Mouse (Mus musculus) midbrain, embryonic 16.5 days (tissue): ENCODE results near the gene Clec4a2. TPM values are rescaled to one million over a fixed set of nuclear protein-coding genes. Genes with fewer than 3 reads are reported as not detected.
"Not testable (repeated sequence)": the region's sequence is repeated elsewhere in the genome, so short reads cannot be mapped to it uniquely, and the experiment has no call there.

Experiments used
- ATAC-seq: fragments of 200-750 bp; cut with Nextera tagmentation; 2 replicates; pipeline ENCODE4 v1.8.0; 2017; ENCODE audit warnings: moderate TSS enrichment
- H3K27ac ChIP-seq: fragments of 300-500 bp; sonication (generic); 2 replicates; pipeline ENCODE4 v1.5.1; 2014; ENCODE audit warnings: mild to moderate bottlenecking, low read length, mixed read lengths
- H3K27me3 ChIP-seq: fragments of 300-500 bp; sonication (generic); 2 replicates; pipeline ENCODE4 v1.6.1; 2014; ENCODE audit warnings: low read depth, low read length, mixed read lengths; ENCODE audit not compliant: control insufficient read depth, insufficient read depth
- H3K36me3 ChIP-seq: fragments of 300-500 bp; sonication (generic); 2 replicates; pipeline ENCODE4 v1.6.1; 2014; ENCODE audit warnings: mild to moderate bottlenecking, low read length, moderate library complexity, mixed read lengths; ENCODE audit not compliant: control insufficient read depth, insufficient read depth
- H3K4me1 ChIP-seq: fragments of 300-500 bp; sonication (generic); 2 replicates; pipeline ENCODE4 v1.6.1; 2014; ENCODE audit warnings: mild to moderate bottlenecking, low read length, mixed read lengths; ENCODE audit not compliant: control insufficient read depth, insufficient read depth
- H3K4me2 ChIP-seq: fragments of 300-500 bp; sonication (generic); 2 replicates; pipeline ENCODE4 v1.6.1; 2014; ENCODE audit warnings: mild to moderate bottlenecking, low read length, mixed read lengths
- H3K4me3 ChIP-seq: fragments of 300-500 bp; sonication (generic); 2 replicates; pipeline ENCODE4 v1.5.1; 2014; ENCODE audit warnings: low read depth, mild to moderate bottlenecking, low read length, moderate library complexity, mixed read lengths
- H3K9ac ChIP-seq: fragments of 300-500 bp; sonication (generic); 2 replicates; pipeline ENCODE4 v1.6.1; 2014; ENCODE audit warnings: low read depth, low read length, mixed read lengths
- H3K9me3 ChIP-seq: fragments of 300-500 bp; sonication (generic); replicated peaks from 2 replicates; pipeline ENCODE4 v1.6.1; 2014; ENCODE audit warnings: mild to moderate bottlenecking, low read length, mixed read lengths; ENCODE audit not compliant: control insufficient read depth, poor library complexity, severe bottlenecking
- WGBS: fragments of 180-500 bp; shearing (Covaris S2); extraction: QIAGEN DNeasy Blood & Tissue Kit; methylation state at CpG from one replicate; pipeline ENCODE4 v1.1.7; 2014; 5-methylcytosine and 5-hydroxymethylcytosine counted together
- polyA plus RNA-seq: library from polyadenylated mRNA; unstranded; fragments of >200 nt; fragmentation: Nextera tagmentation; extraction: Ambion mirVana; gene quantifications from 2 replicates; pipeline ENCODE4 v1.2.1, GENCODE M21; 2015

The Clec4a2 gene
- 0.61 and 1.5 TPM in 2 replicates for polyA plus RNA-seq

DNA sequence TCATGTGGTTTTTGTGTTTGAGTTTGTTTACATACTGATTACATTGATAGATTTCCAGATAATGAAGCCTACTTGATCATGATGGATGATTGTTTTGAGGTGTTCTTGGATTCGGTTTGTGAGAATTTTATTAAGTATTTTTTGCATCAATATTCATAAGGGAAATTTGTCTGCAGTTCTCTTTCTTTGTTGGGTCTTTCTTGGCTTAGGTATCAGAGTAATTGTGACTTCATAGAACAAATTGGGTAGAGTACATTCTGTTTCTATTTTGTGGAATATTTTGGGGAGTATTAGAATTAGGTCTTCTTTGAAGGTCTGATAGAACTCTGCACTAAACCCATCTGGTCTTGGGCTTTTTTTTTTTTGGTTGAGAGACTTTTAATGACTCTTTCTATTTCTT is at the start of gene Clec4a2:
Clec4a2 (plus strand) TSS at position 301 of the 400 bp plus-strand sequence.
- not testable (repeated sequence) for H3K27me3 ChIP-seq, H3K9ac ChIP-seq, H3K36me3 ChIP-seq, ATAC-seq, H3K4me2 ChIP-seq, H3K4me3 ChIP-seq, H3K9me3 ChIP-seq, H3K4me1 ChIP-seq, H3K27ac ChIP-seq
- 68% methylated on average over 1 of the region's 1 CpGs for WGBS

DNA sequence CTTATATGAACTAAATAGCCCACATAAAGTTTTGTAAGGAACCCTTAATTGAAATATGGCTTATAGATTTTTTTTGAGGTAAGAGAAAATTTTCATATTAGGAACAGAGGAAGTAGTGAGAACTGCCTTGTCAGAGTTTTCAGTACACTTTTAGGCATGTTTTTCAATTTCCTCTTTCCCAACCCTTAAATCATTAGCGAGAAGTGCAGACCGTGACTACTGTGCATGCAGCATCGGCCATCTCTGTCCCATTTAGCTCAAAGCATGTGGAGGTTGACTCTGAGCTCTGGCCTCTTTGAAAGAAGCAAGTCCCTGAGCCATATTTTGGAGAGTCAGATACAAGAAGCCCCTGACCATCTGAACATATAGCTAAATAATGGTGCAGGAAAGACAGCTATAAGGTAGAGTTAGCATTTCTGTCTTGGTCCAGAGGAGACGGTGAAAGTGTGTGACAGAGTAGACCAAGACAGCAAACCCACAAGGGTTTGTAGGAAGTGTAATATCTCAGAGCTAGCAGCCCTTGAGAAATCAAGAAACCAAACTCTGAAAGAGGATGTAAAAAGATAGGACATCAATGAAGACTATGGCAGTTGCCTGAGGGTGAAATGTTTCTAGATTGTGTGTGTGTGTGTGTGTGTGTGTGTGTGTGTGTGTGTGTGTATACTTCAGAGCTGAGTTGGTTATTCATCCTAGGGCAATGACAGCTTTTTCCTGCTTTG is 10.9 kb upstream of the Clec4a2 start:
- 91% methylated on average over 4 of the region's 4 CpGs for WGBS
- no peak overlapping the region for H3K9ac ChIP-seq
- H3K36me3 ChIP-seq = no peaks in the 10 kb centered on the region
- no peaks in the 10 kb centered on the region for H3K27me3 ChIP-seq
- no peak overlapping the region for H3K4me3 ChIP-seq
- H3K4me2 ChIP-seq = no peak overlapping the region
- ATAC-seq = no peak
- no peak overlapping the region for H3K27ac ChIP-seq
- H3K4me1 ChIP-seq = no peaks in the 10 kb centered on the region
- H3K9me3 ChIP-seq = no peaks in the 10 kb centered on the region; the same call in 1 of the 2 replicates

DNA sequence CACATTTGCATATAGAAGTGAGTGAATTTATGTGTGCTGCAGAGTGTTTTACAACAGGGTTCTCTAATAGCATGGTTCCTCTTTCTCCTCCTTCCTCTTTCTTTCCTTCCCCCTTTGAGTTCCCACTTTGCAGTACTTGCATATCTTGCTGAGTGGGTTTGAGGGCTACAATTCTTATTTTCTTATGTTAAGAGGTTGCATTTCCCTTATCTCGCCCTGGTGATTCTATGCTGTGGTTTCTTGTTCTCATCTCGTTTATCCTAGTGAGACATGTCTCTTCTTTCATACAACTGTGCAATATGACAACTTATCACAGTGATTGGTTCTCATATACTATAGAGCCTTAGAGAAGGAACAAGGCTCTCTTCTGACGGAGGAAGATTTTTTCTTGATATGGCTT is 17.0 kb downstream of the Clec4a2 start:
- H3K36me3 ChIP-seq = no peaks in the 10 kb centered on the region
- H3K4me3 ChIP-seq = no peak overlapping the region
- H3K27me3 ChIP-seq = no peaks in the 10 kb centered on the region
- no peak overlapping the region for H3K4me2 ChIP-seq
- no peaks in the 10 kb centered on the region for H3K4me1 ChIP-seq
- no peak overlapping the region for H3K27ac ChIP-seq
- H3K9ac ChIP-seq = no peak overlapping the region
- 78% methylated on average over 3 of the region's 3 CpGs for WGBS
- peaks cover 4% of the 10 kb centered on the region; the same call in 1 of the 2 replicates for H3K9me3 ChIP-seq
- ATAC-seq = no peak

GRCm38 (mm10) chr6:123127173-123127572 is 20.9 kb downstream of the Clec4a2 start:
- H3K27me3 ChIP-seq = no peaks in the 10 kb centered on the region

GRCm38 (mm10) chr6:123137766-123138526 is 31.7 kb downstream of the Clec4a2 start:
- H3K4me1 ChIP-seq, H3K9ac ChIP-seq, H3K4me3 ChIP-seq, H3K4me2 ChIP-seq, H3K27ac ChIP-seq, H3K36me3 ChIP-seq, H3K9me3 ChIP-seq, ATAC-seq, H3K27me3 ChIP-seq: not testable (repeated sequence)
- WGBS = 75% methylated on average over 28 of the region's 29 CpGs

More at GRCm38 (mm10) chr6:123127173-123127572, 20.9 kb downstream of the Clec4a2 start:
- Histone ChIP-seq H3K9me3 (peaks cover 4% of the 10 kb centered on the region; the same call in 1 of the 2 replicates), H3K4me3 (no peak overlapping the region), H3K9ac (no peak overlapping the region), H3K4me1 (no peaks in the 10 kb centered on the region), H3K4me2 (no peak overlapping the region), H3K36me3 (no peaks in the 10 kb centered on the region), H3K27ac (no peak overlapping the region)
- 75% methylated on average over 1 of the region's 1 CpGs for WGBS
- ATAC-seq = no peak

- no peak for ATAC-seq
- H3K4me2 ChIP-seq = no peak overlapping the region
- H3K4me1 ChIP-seq = no peaks in the 10 kb centered on the region
- no peak overlapping the region for H3K4me3 ChIP-seq
- H3K36me3 ChIP-seq = no peaks in the 10 kb centered on the region
- no peaks in the 10 kb centered on the region for H3K27me3 ChIP-seq
- no peak overlapping the region for H3K9ac ChIP-seq
- H3K27ac ChIP-seq = no peak overlapping the region
- H3K9me3 ChIP-seq = no peaks in the 10 kb centered on the region
- 54% methylated on average over 1 of the region's 1 CpGs for WGBS
Observed at GRCm38 (mm10) chr6:123170106-123170505, 63.9 kb downstream of the Clec4a2 start.

DNA sequence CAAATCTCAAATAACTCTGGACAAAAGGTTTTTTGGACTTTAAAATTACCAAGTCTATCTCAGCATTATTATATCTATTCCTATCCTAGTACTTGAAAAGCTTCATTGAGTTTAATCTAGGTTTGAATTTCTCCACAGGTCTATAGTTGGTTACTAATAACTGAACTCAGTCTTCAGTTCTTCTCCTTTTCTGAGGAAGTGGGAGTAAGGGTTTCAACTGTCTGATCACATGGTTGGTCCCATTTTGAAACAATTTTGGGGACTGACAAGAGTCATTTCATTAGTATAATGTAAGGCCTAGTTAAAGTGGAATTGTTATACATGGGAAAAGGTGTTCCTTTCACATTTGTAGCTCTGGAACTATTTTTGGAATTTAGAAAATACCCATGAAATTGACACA is 64.8 kb downstream of the Clec4a2 start:
- no peaks in the 10 kb centered on the region for H3K27me3 ChIP-seq
- no peak overlapping the region for H3K27ac ChIP-seq
- H3K9me3 ChIP-seq = no peaks in the 10 kb centered on the region
- ATAC-seq = no peak
- H3K9ac ChIP-seq = no peak overlapping the region
- H3K4me1 ChIP-seq = no peaks in the 10 kb centered on the region
- no peak overlapping the region for H3K4me3 ChIP-seq
- no peaks in the 10 kb centered on the region for H3K36me3 ChIP-seq
- H3K4me2 ChIP-seq = no peak overlapping the region

- no peak for ATAC-seq
- H3K9ac ChIP-seq = no peak within 1 kb of the TSS
- H3K4me3 ChIP-seq = no peak within 1 kb of the TSS
- H3K36me3 ChIP-seq = no peaks in the 10 kb centered on the region
- no peaks in the 10 kb centered on the region for H3K27me3 ChIP-seq
- no peak within 1 kb of the TSS for H3K4me2 ChIP-seq
- H3K27ac ChIP-seq = no peak within 1 kb of the TSS
- 87% methylated on average over 4 of the region's 4 CpGs for WGBS
- no peaks in the 10 kb centered on the region for H3K4me1 ChIP-seq
- H3K9me3 ChIP-seq = no peaks in the 10 kb centered on the region
Observed at GRCm38 (mm10) chr6:123172593-123172992, 66.4 kb downstream of the Clec4a2 start, which contains the start of gene Clec4b2. Gene Clec4b2 (plus strand): TSS chr6:123172893.

GRCm38 (mm10) chr6:123175549-123175948 is 69.3 kb downstream of the Clec4a2 start:
- Histone ChIP-seq H3K36me3 (no peaks in the 10 kb centered on the region), H3K9ac (no peak overlapping the region), H3K4me2 (no peak overlapping the region), H3K4me1 (no peaks in the 10 kb centered on the region), H3K27me3 (no peaks in the 10 kb centered on the region), H3K27ac (no peak overlapping the region), H3K4me3 (no peak overlapping the region), H3K9me3 (no peaks in the 10 kb centered on the region)
- ATAC-seq = no peak
- 96% methylated on average over 1 of the region's 1 CpGs for WGBS
